Mouse (Mus musculus) bone marrow, adult 2 months (tissue): Measurements from ENCODE around the gene Patj.

Experiments
- CTCF ChIP-seq: fragments of 200-500 bp; IDR thresholded peaks from 2 replicates; pipeline ENCODE4 v1.5.1; 2011; ENCODE audit warnings: low read length, control low read depth; ENCODE audit not compliant: control insufficient read depth, insufficient read depth
- POLR2A ChIP-seq: fragments of 200-500 bp; IDR thresholded peaks from 2 replicates; pipeline ENCODE4 v1.6.1; 2011; ENCODE audit warnings: low read depth, mild to moderate bottlenecking, control low read depth, low read length, borderline replicate concordance; ENCODE audit not compliant: control insufficient read depth

DNA sequence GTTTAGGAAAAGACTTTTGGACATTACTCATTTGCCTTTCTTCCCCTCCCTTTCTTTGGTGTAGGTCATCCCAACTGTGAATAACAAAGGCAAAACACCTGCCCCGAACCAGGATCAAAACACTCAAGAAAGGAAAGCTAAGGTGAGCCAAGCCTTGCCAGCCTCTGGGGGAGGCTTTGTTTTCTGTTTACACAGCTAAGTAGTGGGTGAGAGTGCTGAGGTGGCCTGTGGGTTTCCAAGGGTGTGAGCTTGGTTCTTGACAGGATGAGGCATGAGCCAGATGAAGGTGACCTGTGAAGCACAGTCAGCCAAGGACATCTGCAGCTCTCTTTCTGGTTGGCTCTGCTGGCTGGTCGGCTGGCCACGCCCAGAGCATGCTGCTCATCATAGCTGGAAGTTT is 139.9 kb downstream of the Patj start:
- TF ChIP-seq CTCF (no peak), POLR2A (no peak)
